Mouse (Mus musculus): ENCODE measurements at regions not wholly inside any gene's neighbourhood (a gene's known extent, or its start where the extent isn't known, plus 50 kb on each side); places are given as distances from the start of the nearest gene placed in this dataset.

GRCm38 (mm10) chr10:96480453-96481324 is 136.1 kb upstream of the Btg1 start:
- TF ChIP-seq MAFK (IDR thresholded peaks at IDR 0.05; ENCODE audit: insufficient read depth, low read depth, low read length) (no peak), HCFC1 (IDR thresholded peaks at IDR 0.05; ENCODE audit: borderline replicate concordance, insufficient read depth, low read length) (no peak), ZNF384 (IDR thresholded peaks at IDR 0.05; ENCODE audit: low read depth, low read length) (no peak), ZC3H11A (IDR thresholded peaks at IDR 0.05; ENCODE audit: borderline replicate concordance, low read depth, low read length) (no peak), CHD2 (IDR thresholded peaks at IDR 0.05; ENCODE audit: low read depth, low read length) (no peak)

Measured in ES-E14 (cell line).